Mouse (Mus musculus) liver, postnatal 0 days (tissue): ENCODE results near the gene Eif4g2.

Experiments used
- CTCF ChIP-seq: sonication (generic); IDR thresholded peaks from 2 replicates; pipeline ENCODE4 v1.5.1; 2016; ENCODE audit warnings: antibody characterized with exemption, low read depth
- EP300 ChIP-seq: IDR thresholded peaks from 2 replicates; pipeline ENCODE4 v1.6.1; 2016; ENCODE audit warnings: antibody characterized with exemption, low read depth, mild to moderate bottlenecking

DNA sequence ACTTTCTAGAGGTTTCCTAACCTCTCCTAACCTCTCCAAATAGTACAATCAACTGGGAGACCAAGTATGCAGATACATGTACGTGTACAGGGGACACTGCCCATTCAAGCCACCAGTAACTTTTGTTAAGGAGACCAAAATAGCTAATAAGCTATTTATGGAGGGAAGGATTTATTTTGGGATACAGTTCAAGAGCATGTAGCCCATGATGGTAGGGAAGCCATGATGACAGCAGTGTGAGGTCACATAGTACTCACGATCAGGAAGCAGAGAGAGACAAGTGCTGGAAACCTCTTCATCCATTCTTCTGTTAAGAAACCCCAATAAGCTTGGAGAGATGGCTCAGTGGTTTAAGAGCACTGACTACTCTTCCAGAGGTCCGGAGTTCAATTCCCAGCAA lies 14.6 kb downstream of the Eif4g2 start:
- TF ChIP-seq EP300 (no peak), CTCF (no peak)
